Mouse (Mus musculus): ENCODE results near the gene Ap2a1. TPM values are rescaled to one million over a fixed set of nuclear protein-coding genes. Genes with fewer than 3 reads are reported as not detected.

Ap2a1 gene
- polyA plus RNA-seq (2014; fragmentation: Nextera tagmentation; extraction: Ambion mirVana) = 123 and 135 TPM in 2 replicates

DNA sequence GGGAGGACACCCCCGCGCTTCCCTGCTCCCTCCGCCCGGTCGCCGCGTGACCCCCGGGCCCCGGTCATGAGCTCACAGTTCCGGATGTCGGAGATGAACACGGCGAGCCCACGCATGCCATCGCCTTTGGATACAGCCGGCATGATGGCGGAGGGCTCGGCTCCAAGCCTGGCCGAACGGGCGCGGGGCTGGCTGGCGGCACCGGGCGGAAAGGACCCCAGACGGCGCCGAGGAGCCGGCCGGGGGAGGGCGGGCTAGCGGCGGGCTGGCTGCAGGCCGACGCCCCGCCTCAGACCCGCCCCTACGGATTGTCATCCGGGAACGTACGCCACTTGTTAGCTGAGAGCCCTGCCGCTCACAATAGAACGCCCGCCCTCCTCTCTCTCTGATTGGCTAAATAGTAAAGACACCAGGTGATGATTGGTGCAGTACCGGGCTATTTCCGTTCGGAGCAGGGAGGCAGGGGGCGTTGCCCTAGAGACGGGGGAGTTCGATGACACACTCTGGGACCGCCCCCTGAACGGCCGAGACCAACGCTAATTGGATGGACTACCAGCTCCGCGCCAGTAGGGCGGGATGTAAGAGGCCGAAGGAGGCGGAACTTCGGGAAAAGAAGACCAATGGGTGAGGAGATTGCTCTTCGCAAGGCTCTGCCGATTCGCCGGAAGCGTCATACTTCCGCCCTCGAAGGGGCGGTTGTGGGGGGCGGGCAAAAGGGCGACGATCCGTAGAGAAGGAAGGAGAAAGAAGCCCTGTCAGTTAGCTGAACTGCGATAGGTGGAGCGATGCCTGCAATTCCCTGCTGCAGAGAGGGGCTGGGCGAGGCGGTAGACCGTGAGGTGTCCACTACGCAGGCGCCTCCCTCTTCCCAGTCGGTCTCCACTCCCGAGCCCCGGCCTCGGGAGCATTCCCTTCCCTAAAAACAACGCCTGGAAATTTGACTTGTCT lies at the start of gene Ap2a1:
Gene Ap2a1 (minus strand): TSS at position 293 of the 948 bp plus-strand sequence.
- H3K9me3 ChIP-seq (ENCODE audit: control insufficient read depth, low read length) = no peaks in the 10 kb centered on the region
- peak within 1 kb of the TSS; percentile 76 for H3K4me2 ChIP-seq (replicated peaks)
- under 1% methylated on average over 83 of the region's 84 CpGs for WGBS

DNA sequence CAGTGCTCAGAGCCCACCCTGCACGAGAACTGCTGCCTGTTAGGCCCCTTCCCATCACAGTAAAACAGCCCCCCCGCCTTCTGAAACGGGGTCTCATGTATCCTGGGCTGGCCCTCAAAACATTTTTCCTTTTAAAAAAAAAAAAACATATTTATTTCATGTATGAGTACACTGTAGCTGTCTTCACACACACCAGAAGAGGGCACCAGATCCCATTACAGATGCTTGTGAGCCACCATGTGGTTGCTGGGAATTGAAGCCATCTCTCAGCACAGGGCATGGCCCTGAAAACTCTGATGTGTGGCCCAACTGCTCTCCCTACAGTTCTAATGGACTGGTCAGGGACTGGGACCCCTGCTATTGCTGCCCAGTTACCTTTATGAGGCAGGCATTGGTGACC lies 49.0 kb upstream of the Ap2a1 start:
- H3K4me3 ChIP-seq (replicated peaks; ENCODE audit: low read length) = no peak overlapping the region
- H3K27me3 ChIP-seq (ENCODE audit: control insufficient read depth, insufficient read depth, low read length) = no peaks in the 10 kb centered on the region
- DNase-seq (ENCODE audit: low spot score) (no peak), ATAC-seq (ENCODE audit: low FRiP score) (no peak)
- H3K4me1 ChIP-seq (replicated peaks; ENCODE audit: control insufficient read depth, insufficient read depth, low read length) = peaks cover 13% of the 10 kb centered on the region
- no peak overlapping the region for H3K27ac ChIP-seq
- H3K9me3 ChIP-seq (ENCODE audit: control insufficient read depth, low read length) = no peaks in the 10 kb centered on the region
- H3K4me2 ChIP-seq (replicated peaks) = no peak overlapping the region
- peaks cover 78% of the 10 kb centered on the region for H3K36me3 ChIP-seq (replicated peaks; ENCODE audit: control insufficient read depth, insufficient read depth)
- 92% methylated on average over 3 of the region's 3 CpGs for WGBS
- no peak overlapping the region for H3K9ac ChIP-seq

More for the DNA sequence above, at the start of gene Ap2a1:
- Histone ChIP-seq H3K27ac (peak within 1 kb of the TSS; percentile 89), H3K4me3 (replicated peaks; ENCODE audit: low read length) (peak within 1 kb of the TSS; percentile 84), H3K9ac (peak within 1 kb of the TSS; percentile 94), H3K27me3 (ENCODE audit: control insufficient read depth, insufficient read depth, low read length) (no peaks in the 10 kb centered on the region), H3K36me3 (replicated peaks; ENCODE audit: control insufficient read depth, insufficient read depth) (peaks cover 17% of the 10 kb centered on the region), H3K4me1 (replicated peaks; ENCODE audit: control insufficient read depth, insufficient read depth, low read length) (peaks cover 16% of the 10 kb centered on the region)
- ATAC-seq (ENCODE audit: low FRiP score) (peak; percentile 99), DNase-seq (ENCODE audit: low spot score) (peak; percentile 98)

DNA sequence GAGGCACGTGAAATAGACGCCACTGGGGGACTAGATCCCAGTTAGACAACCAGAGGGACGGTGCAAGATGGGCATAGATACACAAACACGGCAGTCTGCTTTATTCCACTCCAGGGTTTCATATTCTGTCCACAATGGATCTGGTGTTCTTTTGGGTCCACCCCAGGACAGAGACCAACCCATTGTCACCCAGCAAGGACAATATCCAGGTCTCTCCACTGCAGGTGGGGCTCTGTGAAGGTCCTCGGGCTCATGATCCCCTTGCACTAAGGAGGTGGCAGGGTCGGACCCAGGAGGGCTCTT lies 45.8 kb upstream of the Ap2a1 start:
- 21% methylated on average over 6 of the region's 6 CpGs for WGBS
- Histone ChIP-seq H3K4me1 (replicated peaks; ENCODE audit: control insufficient read depth, insufficient read depth, low read length) (peaks cover 32% of the 10 kb centered on the region), H3K4me2 (replicated peaks) (peak overlapping the region; percentile 97), H3K4me3 (replicated peaks; ENCODE audit: low read length) (peak overlapping the region; percentile 47), H3K9ac (peak overlapping the region; percentile 82), H3K9me3 (ENCODE audit: control insufficient read depth, low read length) (no peaks in the 10 kb centered on the region), H3K36me3 (replicated peaks; ENCODE audit: control insufficient read depth, insufficient read depth) (peaks cover 50% of the 10 kb centered on the region), H3K27ac (peak overlapping the region; percentile 95), H3K27me3 (ENCODE audit: control insufficient read depth, insufficient read depth, low read length) (no peaks in the 10 kb centered on the region)
- no peak for DNase-seq (ENCODE audit: low spot score)
- no peak for ATAC-seq (ENCODE audit: low FRiP score)

DNA sequence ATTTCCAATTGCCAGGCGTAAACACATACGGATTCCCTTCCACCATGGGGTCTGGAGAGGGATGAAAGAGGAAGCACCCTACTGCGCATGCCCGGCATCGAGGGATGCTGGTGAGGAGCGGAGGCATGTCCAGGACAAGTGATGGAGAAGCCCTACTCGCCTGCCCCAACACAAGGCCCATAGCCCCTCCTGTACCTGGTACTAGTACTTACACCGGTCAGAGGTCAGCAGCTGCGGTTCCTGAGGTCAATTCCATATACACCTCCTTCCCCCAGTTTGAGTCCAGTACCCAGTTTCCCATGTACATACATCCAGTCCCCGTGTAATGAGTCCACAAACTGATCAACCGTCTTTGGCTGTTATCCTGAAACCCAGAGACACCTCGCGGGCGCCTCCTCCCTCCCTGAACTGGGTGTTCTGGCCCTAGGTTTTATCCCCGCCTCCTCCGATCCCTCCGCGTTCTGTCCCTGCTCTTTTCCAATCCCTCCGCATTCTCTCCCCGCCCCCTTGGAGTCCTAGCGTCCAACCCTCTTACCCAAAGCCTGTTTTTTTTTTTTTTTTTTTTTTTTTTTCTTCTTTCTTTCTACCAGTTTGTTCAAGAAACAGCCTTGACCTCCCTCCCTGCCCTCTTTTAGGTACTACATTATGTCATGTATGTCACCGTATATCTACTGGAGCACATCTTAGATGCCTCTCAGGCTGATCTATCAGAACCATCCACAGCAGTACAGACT lies 45.3 kb upstream of the Ap2a1 start, which contains the start of gene Cpt1c:
Gene Cpt1c (minus strand): TSS at position 469 of the 734 bp plus-strand sequence.
- H3K27ac ChIP-seq = peak within 1 kb of the TSS; percentile 95
- no peaks in the 10 kb centered on the region for H3K9me3 ChIP-seq (ENCODE audit: control insufficient read depth, low read length)
- H3K9ac ChIP-seq = peak within 1 kb of the TSS; percentile 82
- peak within 1 kb of the TSS; percentile 97 for H3K4me2 ChIP-seq (replicated peaks)
- peaks cover 32% of the 10 kb centered on the region for H3K4me1 ChIP-seq (replicated peaks; ENCODE audit: control insufficient read depth, insufficient read depth, low read length)
- peaks cover 45% of the 10 kb centered on the region for H3K36me3 ChIP-seq (replicated peaks; ENCODE audit: control insufficient read depth, insufficient read depth)
- peak; percentile 62 for ATAC-seq (ENCODE audit: low FRiP score)
- peak; percentile 86 for DNase-seq (ENCODE audit: low spot score)
- no peaks in the 10 kb centered on the region for H3K27me3 ChIP-seq (ENCODE audit: control insufficient read depth, insufficient read depth, low read length)
- WGBS = under 1% methylated on average over 22 of the region's 22 CpGs
- H3K4me3 ChIP-seq (replicated peaks; ENCODE audit: low read length) = peak within 1 kb of the TSS; percentile 47

DNA sequence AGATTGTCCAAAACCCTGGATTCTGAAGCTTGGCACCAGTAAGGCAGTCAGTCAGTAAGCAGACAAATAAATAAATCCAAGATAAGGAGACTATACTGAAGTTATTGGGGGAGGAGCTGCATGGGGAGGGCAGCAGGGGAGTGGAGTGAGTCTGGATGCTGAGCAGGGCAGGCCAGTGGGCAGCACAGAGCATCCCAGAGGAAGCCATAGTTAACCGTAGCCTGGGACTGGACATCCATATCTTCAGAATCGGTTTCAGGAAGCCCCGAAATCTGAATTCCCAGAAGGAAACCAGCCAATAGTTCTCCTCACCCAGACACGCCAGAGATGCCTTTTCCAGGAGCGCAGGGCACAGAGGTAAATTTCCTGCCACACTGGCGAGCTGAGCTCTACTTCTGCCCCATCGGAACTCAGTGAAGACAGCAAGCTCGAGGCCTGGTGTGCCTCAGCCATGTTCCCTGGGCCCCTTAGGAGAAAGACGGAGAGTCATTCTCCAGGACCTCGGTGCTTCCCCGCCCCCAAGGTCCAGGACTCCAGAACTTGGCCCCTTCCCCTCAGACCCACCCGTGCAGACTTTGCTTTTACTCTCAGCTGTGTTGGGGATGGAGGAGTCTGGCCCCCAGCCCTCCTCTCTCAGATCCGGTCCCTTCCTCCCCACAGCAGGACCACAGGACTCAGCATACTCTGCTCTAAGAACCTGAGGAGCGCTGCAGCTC lies 44.3 kb upstream of the Ap2a1 start:
- no peak for ATAC-seq (ENCODE audit: low FRiP score)
- 35% methylated on average over 14 of the region's 14 CpGs for WGBS
- peak overlapping the region; percentile 95 for H3K27ac ChIP-seq
- no peaks in the 10 kb centered on the region for H3K9me3 ChIP-seq (ENCODE audit: control insufficient read depth, low read length)
- no peak for DNase-seq (ENCODE audit: low spot score)
- peaks cover 32% of the 10 kb centered on the region for H3K4me1 ChIP-seq (replicated peaks; ENCODE audit: control insufficient read depth, insufficient read depth, low read length)
- H3K9ac ChIP-seq = peak overlapping the region; percentile 82
- H3K4me2 ChIP-seq (replicated peaks) = peak overlapping the region; percentile 97
- H3K4me3 ChIP-seq (replicated peaks; ENCODE audit: low read length) = peak overlapping the region; percentile 47
- no peaks in the 10 kb centered on the region for H3K27me3 ChIP-seq (ENCODE audit: control insufficient read depth, insufficient read depth, low read length)
- H3K36me3 ChIP-seq (replicated peaks; ENCODE audit: control insufficient read depth, insufficient read depth) = peaks cover 35% of the 10 kb centered on the region

DNA sequence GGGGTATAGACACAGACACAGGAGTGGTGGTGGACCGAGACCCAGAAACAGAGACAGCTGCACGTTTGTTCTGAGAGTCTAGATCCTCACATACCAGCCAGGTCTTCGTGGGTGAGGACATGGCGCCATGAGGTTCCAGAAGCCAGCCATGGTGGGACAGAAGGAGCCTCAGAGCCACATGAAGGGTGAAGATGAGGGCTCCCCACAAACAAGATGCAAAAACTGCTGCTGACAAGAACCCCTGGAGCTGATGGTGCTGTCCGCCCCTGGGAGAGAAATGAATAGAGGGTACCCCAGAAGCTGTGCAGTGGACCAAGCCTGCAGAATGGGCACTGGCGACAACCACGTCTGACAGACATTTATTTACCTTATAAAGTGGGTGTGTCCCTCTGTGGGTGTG lies 41.8 kb upstream of the Ap2a1 start:
- H3K27me3 ChIP-seq (ENCODE audit: control insufficient read depth, insufficient read depth, low read length) = no peaks in the 10 kb centered on the region
- no peak for ATAC-seq (ENCODE audit: low FRiP score)
- DNase-seq (ENCODE audit: low spot score) = no peak
- H3K4me2 ChIP-seq (replicated peaks) = peak overlapping the region; percentile 83
- peaks cover 31% of the 10 kb centered on the region for H3K36me3 ChIP-seq (replicated peaks; ENCODE audit: control insufficient read depth, insufficient read depth)
- WGBS = 73% methylated on average over 7 of the region's 7 CpGs
- H3K4me1 ChIP-seq (replicated peaks; ENCODE audit: control insufficient read depth, insufficient read depth, low read length) = peaks cover 32% of the 10 kb centered on the region
- no peaks in the 10 kb centered on the region for H3K9me3 ChIP-seq (ENCODE audit: control insufficient read depth, low read length)
- peak overlapping the region; percentile 50 for H3K4me3 ChIP-seq (replicated peaks; ENCODE audit: low read length)
- peak overlapping the region; percentile 86 for H3K27ac ChIP-seq
- H3K9ac ChIP-seq = peak overlapping the region; percentile 61

DNA sequence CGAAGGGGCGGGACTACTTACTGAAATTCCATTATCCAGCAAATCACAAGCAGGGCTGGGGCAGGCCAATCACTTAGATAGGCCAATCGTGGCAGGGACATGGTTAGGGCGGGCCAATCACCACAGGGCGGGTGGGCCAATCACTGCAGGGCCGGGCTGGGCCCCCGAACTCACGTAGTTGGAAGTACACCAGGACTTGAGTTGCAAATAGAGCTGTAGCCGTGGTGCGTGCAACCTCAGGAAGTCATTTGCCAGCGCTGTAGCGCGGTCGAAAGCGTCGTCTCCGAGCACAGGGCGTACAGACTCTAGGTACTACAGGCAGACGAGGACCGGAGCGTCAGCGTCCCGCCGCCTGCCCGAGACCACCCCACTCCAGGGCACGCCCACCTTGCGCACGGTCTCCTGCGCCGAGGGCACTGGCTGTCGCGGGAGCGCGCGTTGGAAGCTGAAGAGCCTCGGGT lies 41.0 kb upstream of the Ap2a1 start:
- peak overlapping the region; percentile 50 for H3K4me3 ChIP-seq (replicated peaks; ENCODE audit: low read length)
- H3K36me3 ChIP-seq (replicated peaks; ENCODE audit: control insufficient read depth, insufficient read depth) = peaks cover 31% of the 10 kb centered on the region
- peaks cover 29% of the 10 kb centered on the region for H3K4me1 ChIP-seq (replicated peaks; ENCODE audit: control insufficient read depth, insufficient read depth, low read length)
- H3K4me2 ChIP-seq (replicated peaks) = peak overlapping the region; percentile 83
- under 1% methylated on average over 36 of the region's 36 CpGs for WGBS
- ATAC-seq (ENCODE audit: low FRiP score) (peak; percentile 95), DNase-seq (ENCODE audit: low spot score) (peak; percentile 88)
- peak overlapping the region; percentile 86 for H3K27ac ChIP-seq
- H3K9me3 ChIP-seq (ENCODE audit: control insufficient read depth, low read length) = no peaks in the 10 kb centered on the region
- no peaks in the 10 kb centered on the region for H3K27me3 ChIP-seq (ENCODE audit: control insufficient read depth, insufficient read depth, low read length)
- H3K9ac ChIP-seq = peak overlapping the region; percentile 61

DNA sequence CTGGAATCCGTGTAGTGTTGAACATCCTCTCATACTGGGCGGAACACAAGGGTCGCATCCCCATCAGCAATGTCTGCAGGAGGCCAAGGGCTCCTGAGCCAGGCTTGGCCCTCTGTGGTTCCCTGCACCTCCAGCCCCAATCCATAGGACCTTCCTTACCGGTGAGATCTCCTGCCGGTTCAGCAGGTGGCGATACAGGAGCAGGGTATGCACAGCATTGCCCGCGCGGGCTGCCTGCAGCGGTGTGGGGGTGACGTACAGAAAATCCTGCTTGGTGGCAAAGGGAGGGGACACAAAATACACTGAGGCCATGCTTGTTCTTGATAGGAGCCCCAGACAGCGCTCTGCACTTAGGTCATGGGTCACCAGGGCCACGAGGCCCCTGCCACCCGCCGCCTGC lies 37.3 kb upstream of the Ap2a1 start:
- no peak overlapping the region for H3K4me2 ChIP-seq (replicated peaks)
- WGBS = 74% methylated on average over 15 of the region's 15 CpGs
- ATAC-seq (ENCODE audit: low FRiP score) (no peak), DNase-seq (ENCODE audit: low spot score) (no peak)
- peaks cover 9% of the 10 kb centered on the region for H3K4me1 ChIP-seq (replicated peaks; ENCODE audit: control insufficient read depth, insufficient read depth, low read length)
- no peak overlapping the region for H3K4me3 ChIP-seq (replicated peaks; ENCODE audit: low read length)
- no peak overlapping the region for H3K27ac ChIP-seq
- H3K27me3 ChIP-seq (ENCODE audit: control insufficient read depth, insufficient read depth, low read length) = no peaks in the 10 kb centered on the region
- no peak overlapping the region for H3K9ac ChIP-seq
- no peaks in the 10 kb centered on the region for H3K9me3 ChIP-seq (ENCODE audit: control insufficient read depth, low read length)
- peaks cover 63% of the 10 kb centered on the region for H3K36me3 ChIP-seq (replicated peaks; ENCODE audit: control insufficient read depth, insufficient read depth)
